Mouse (Mus musculus) stomach, embryonic 14.5 days (tissue): ENCODE results near the gene Cd151. TPM values are rescaled to one million over a fixed set of nuclear protein-coding genes. Genes with fewer than 3 reads are reported as not detected.

ENCODE experiments used
- ATAC-seq: fragments of 200-750 bp; cut with Nextera tagmentation; 2 replicates; pipeline ENCODE4 v1.8.0; 2017; ENCODE audit warnings: low read depth, moderate TSS enrichment; ENCODE audit not compliant: insufficient number of reproducible peaks, insufficient read depth, low FRiP score
- H3K27ac ChIP-seq: fragments of 300-500 bp; sonication (generic); 2 replicates; pipeline ENCODE4 v1.5.1; 2014; ENCODE audit warnings: mild to moderate bottlenecking, low read length, moderate library complexity, mixed read lengths
- H3K27me3 ChIP-seq: fragments of 300-500 bp; sonication (generic); 2 replicates; pipeline ENCODE4 v1.6.1; 2014; ENCODE audit warnings: low read length, control low read depth, mixed read lengths; ENCODE audit not compliant: control insufficient read depth, insufficient read depth
- H3K36me3 ChIP-seq: fragments of 300-500 bp; sonication (generic); 2 replicates; pipeline ENCODE4 v1.6.1; 2014; ENCODE audit warnings: mild to moderate bottlenecking, control low read depth, low read length, moderate library complexity, mixed read lengths; ENCODE audit not compliant: control insufficient read depth, insufficient read depth
- H3K4me1 ChIP-seq: fragments of 300-500 bp; sonication (generic); 2 replicates; pipeline ENCODE4 v1.6.1; 2014; ENCODE audit warnings: low read length, control low read depth, mixed read lengths; ENCODE audit not compliant: control insufficient read depth, insufficient read depth
- H3K4me2 ChIP-seq: fragments of 300-500 bp; sonication (generic); replicated peaks from 2 replicates; pipeline ENCODE4 v1.6.1; 2014; ENCODE audit warnings: low read depth, low read length, control low read depth
- H3K4me3 ChIP-seq: fragments of 300-500 bp; sonication (generic); 2 replicates; pipeline ENCODE4 v1.5.1; 2014; ENCODE audit warnings: low read depth, low read length, control low read depth
- H3K9ac ChIP-seq: fragments of 300-500 bp; sonication (generic); replicated peaks from 2 replicates; pipeline ENCODE4 v1.6.1; 2014; ENCODE audit warnings: low read depth, mild to moderate bottlenecking, control low read depth, low read length, moderate library complexity, mixed read lengths
- H3K9me3 ChIP-seq: fragments of 300-500 bp; sonication (generic); 2 replicates; pipeline ENCODE4 v1.6.1; 2016; ENCODE audit warnings: low read depth, low read length, control low read depth; ENCODE audit not compliant: control insufficient read depth
- WGBS: fragments of 180-500 bp; shearing (Covaris S2); extraction: QIAGEN DNeasy Blood & Tissue Kit; methylation state at CpG from one replicate; pipeline ENCODE4 v1.1.7; 2014; 5-methylcytosine and 5-hydroxymethylcytosine counted together
- polyA plus RNA-seq: library from polyadenylated mRNA; unstranded; fragments of >200 nt; fragmentation: Nextera tagmentation; extraction: Ambion mirVana; gene quantifications from 2 replicates; pipeline ENCODE4 v1.2.1, GENCODE M21; 2014

The Cd151 gene
- polyA plus RNA-seq, 1 experiment from 2014 or later = 94.0 TPM

- H3K36me3 ChIP-seq = peaks cover 3% of the 10 kb centered on the region; the same call in 1 of the 2 replicates
- no peak overlapping the region for H3K9ac ChIP-seq
- no peak for ATAC-seq
- 75% methylated on average over 3 of the region's 3 CpGs for WGBS
- no peak overlapping the region for H3K4me2 ChIP-seq
- H3K27me3 ChIP-seq = no peaks in the 10 kb centered on the region
- H3K4me1 ChIP-seq = no peaks in the 10 kb centered on the region
- H3K4me3 ChIP-seq = no peak overlapping the region
- H3K9me3 ChIP-seq = no peaks in the 10 kb centered on the region
- no peak overlapping the region for H3K27ac ChIP-seq
Observed at GRCm38 (mm10) chr7:141518926-141519325, 51.7 kb downstream of the Cd151 start.

GRCm38 (mm10) chr7:141519795-141520194 is 52.6 kb downstream of the Cd151 start:
- no peak for ATAC-seq
- Histone ChIP-seq H3K4me3 (no peak overlapping the region), H3K27me3 (no peaks in the 10 kb centered on the region), H3K4me1 (no peaks in the 10 kb centered on the region), H3K27ac (no peak overlapping the region), H3K9ac (no peak overlapping the region), H3K36me3 (peaks cover 3% of the 10 kb centered on the region; the same call in 1 of the 2 replicates), H3K4me2 (no peak overlapping the region), H3K9me3 (no peaks in the 10 kb centered on the region)
- 75% methylated on average over 1 of the region's 1 CpGs for WGBS

Other genes starting within 250 kb of the Cd151 start
- gene Phrf1, start 238.6 kb upstream of the Cd151 start, polyA plus RNA-seq = 69.0 and 72.1 TPM in 2 replicates
- 1.4 and 1.6 TPM in 2 replicates for gene Irf7, start 200.9 kb upstream of the Cd151 start, polyA plus RNA-seq
- gene Cdhr5, start 190.6 kb upstream of the Cd151 start, polyA plus RNA-seq = 1.6 and 1.7 TPM in 2 replicates
- gene Sct, start 188.3 kb upstream of the Cd151 start, polyA plus RNA-seq = 9.1 and 10.5 TPM in 2 replicates
- 0.20 and 0.35 TPM in 2 replicates for gene Drd4, start 175.4 kb upstream of the Cd151 start, polyA plus RNA-seq
- gene Deaf1, start 139.7 kb upstream of the Cd151 start, polyA plus RNA-seq = 80.2 and 82.9 TPM in 2 replicates
- gene Tmem80, start 139.7 kb upstream of the Cd151 start, polyA plus RNA-seq = 30.8 and 32.4 TPM in 2 replicates
- gene Eps8l2, start 128.5 kb upstream of the Cd151 start, polyA plus RNA-seq = 28.1 and 30.6 TPM in 2 replicates
- 252 and 262 TPM in 2 replicates for gene Taldo1, start 75.2 kb upstream of the Cd151 start, polyA plus RNA-seq
- 57.8 and 61.4 TPM in 2 replicates for gene Gatd1, start 53.3 kb upstream of the Cd151 start, polyA plus RNA-seq
- 1.8 and 1.9 TPM in 2 replicates for gene Cend1, start 37.9 kb upstream of the Cd151 start, polyA plus RNA-seq
- 31.5 and 34.0 TPM in 2 replicates for gene Slc25a22, start 29.5 kb upstream of the Cd151 start, polyA plus RNA-seq
- gene Pidd1, start 23.4 kb upstream of the Cd151 start, polyA plus RNA-seq = 8.5 and 10.1 TPM in 2 replicates
- gene Rplp2, start 20.0 kb upstream of the Cd151 start, polyA plus RNA-seq = 1,504 and 1,535 TPM in 2 replicates
- 21.7 and 26.0 TPM in 2 replicates for gene Pnpla2, start 12.2 kb upstream of the Cd151 start, polyA plus RNA-seq
- gene Cracr2b, start 6.3 kb upstream of the Cd151 start, polyA plus RNA-seq = 15.5 and 20.2 TPM in 2 replicates
- gene Polr2l, start 7.7 kb downstream of the Cd151 start, polyA plus RNA-seq = 65.1 and 72.3 TPM in 2 replicates
- gene Tspan4, start 7.8 kb downstream of the Cd151 start, polyA plus RNA-seq = 72.1 and 76.7 TPM in 2 replicates
- 37.4 and 38.3 TPM in 2 replicates for gene Chid1, start 72.5 kb downstream of the Cd151 start, polyA plus RNA-seq
- 70.4 and 71.8 TPM in 2 replicates for gene Ap2a2, start 94.8 kb downstream of the Cd151 start, polyA plus RNA-seq
- 1.2 and 1.6 TPM in 2 replicates for gene Muc6, start 187.9 kb downstream of the Cd151 start, polyA plus RNA-seq
- 0.45 and 0.57 TPM in 2 replicates for gene Muc2, start 222.9 kb downstream of the Cd151 start, polyA plus RNA-seq